Comparison of ENCODE assay signal across 17 mouse cellular contexts in the genomic region with DNA sequence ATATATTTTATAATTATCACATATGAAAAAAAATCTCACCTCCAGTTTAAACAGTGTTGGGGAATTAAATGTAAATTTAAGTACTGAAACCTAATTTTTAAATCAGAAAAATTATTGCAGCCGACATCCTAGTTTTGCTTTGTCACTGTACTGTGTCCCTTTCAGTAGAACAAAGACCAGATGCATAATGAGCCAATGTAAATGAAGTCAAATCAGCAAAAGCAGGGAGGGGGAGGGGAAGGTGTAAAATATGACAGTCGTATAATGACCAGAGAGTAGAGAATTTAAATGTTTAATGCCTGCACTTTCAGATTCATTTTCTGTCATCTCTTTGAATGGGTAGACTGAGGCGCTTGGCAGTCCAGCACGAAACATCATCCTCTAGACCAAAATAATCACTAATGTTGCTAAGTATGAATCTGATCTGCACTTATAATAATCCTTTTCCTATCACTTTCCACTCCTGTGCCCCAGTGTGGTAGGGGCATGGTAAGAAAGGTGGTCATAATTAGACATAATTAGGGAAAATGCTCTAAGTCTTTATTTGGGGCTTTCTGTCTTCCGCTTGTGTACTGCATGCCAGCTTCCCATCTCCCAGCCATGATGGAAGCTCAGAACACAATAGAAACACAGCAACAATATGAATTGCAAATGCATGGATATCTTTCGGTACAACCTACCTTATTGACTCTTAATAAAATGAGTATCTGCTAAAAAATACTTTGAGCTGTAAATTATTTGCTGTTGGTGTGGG.
DNase-seq lines count a peak whose midpoint lies in the region; ATAC-seq and TF ChIP-seq lines count a peak whose summit lies in the region.
"Had no signal": no experiment of that assay in that cellular context is flagged by ENCODE, and none has a peak within 500 bp of the region (broad histone marks: within the 10 kb centered on the region; RNA-seq: fewer than 3 reads in every experiment).

No protein-coding gene starts in this region.

- no peaks in the 10 kb centered on the region for H3K4me1 ChIP-seq in neural tube, embryonic 11.5 days (ENCODE audit: control insufficient read depth, insufficient read depth, low read length)
- H3K4me1 ChIP-seq in forebrain, embryonic 14.5 days (ENCODE audit: control insufficient read depth, insufficient read depth, low read length) = peaks cover 12% of the 10 kb centered on the region
- H3K4me1 ChIP-seq in hindbrain, postnatal 0 days (ENCODE audit: insufficient read depth, low read length) = no peaks in the 10 kb centered on the region

- 67% methylated on average over 6 of the region's 6 CpGs for WGBS in neural tube, embryonic 11.5 days
- WGBS in forebrain, embryonic 14.5 days = 37% methylated on average over 6 of the region's 6 CpGs
- 34% methylated on average over 6 of the region's 6 CpGs for WGBS in hindbrain, postnatal 0 days

- no peak for DNase-seq in neural tube, embryonic 11.5 days (ENCODE audit: low spot score)
- DNase-seq in neural tube, embryonic 10.5 days (ENCODE audit: extremely low spot score, low spot score) = no peak
- DNase-seq in forebrain, embryonic 14.5 days (ENCODE audit: low spot score) = peak; percentile 62
- DNase-seq in hindbrain, postnatal 0 days (ENCODE audit: low spot score) = peak; percentile 54
- DNase-seq in adrenal gland, postnatal 25 days = no peak
- no peak for DNase-seq in c-Kit-positive CD71-positive TER-119-positive erythroid progenitor cells, embryonic 14.5 days (ENCODE audit: low spot score)
- DNase-seq in frontal cortex, postnatal 14 days (ENCODE audit: low spot score in 2 of 2) = no peak
- no peak for DNase-seq in ovary, postnatal 10 days (ENCODE audit: low spot score)
- DNase-seq: gastrocnemius, postnatal 25 days; heart, postnatal 4 days; layer of hippocampus, adult 9-11 months; liver, postnatal 0 days; thymus, postnatal 14 days had no signal

- peak overlapping the region; percentile 28; the same call in 1 of the 2 replicates for H3K27ac ChIP-seq in neural tube, embryonic 11.5 days (ENCODE audit: low read depth, low read length)
- H3K27ac ChIP-seq in forebrain, embryonic 14.5 days (ENCODE audit: low read depth, low read length) = peak overlapping the region; percentile 57
- peak overlapping the region; percentile 48; the same call in 1 of the 2 replicates for H3K27ac ChIP-seq in hindbrain, postnatal 0 days
- H3K27ac ChIP-seq: macrophage had no signal

- peak; percentile 19; the same call in 1 of the 2 replicates for ATAC-seq in neural tube, embryonic 11.5 days (ENCODE audit: insufficient read depth, low FRiP score, low TSS enrichment)
- peak; percentile 38 for ATAC-seq in forebrain, embryonic 14.5 days
- ATAC-seq in hindbrain, postnatal 0 days = peak; percentile 41; the same call in 1 of the 2 replicates
- ATAC-seq: liver, postnatal 0 days had no signal

- no peaks in the 10 kb centered on the region for H3K27me3 ChIP-seq in neural tube, embryonic 11.5 days (ENCODE audit: control insufficient read depth, insufficient read depth, low read length)
- no peaks in the 10 kb centered on the region for H3K27me3 ChIP-seq in forebrain, embryonic 14.5 days (replicated peaks; ENCODE audit: control insufficient read depth, insufficient read depth, low read length)
- H3K27me3 ChIP-seq in hindbrain, postnatal 0 days (ENCODE audit: insufficient read depth, low read length) = no peaks in the 10 kb centered on the region

- no peak overlapping the region for H3K9ac ChIP-seq in neural tube, embryonic 11.5 days (ENCODE audit: low read length)
- H3K9ac ChIP-seq in forebrain, embryonic 14.5 days (ENCODE audit: low read length) = peak overlapping the region; percentile 3; the same call in 1 of the 2 replicates
- H3K9ac ChIP-seq in hindbrain, postnatal 0 days (replicated peaks; ENCODE audit: low read length) = peak overlapping the region; percentile 0; the same call in 1 of the 2 replicates
- H3K9ac ChIP-seq: liver, postnatal 0 days had no signal

- TF ChIP-seq CTCF in hindbrain, postnatal 0 days (IDR thresholded peaks at IDR 0.05; ENCODE audit: low read depth) = no peak

- no peak overlapping the region for H3K4me2 ChIP-seq in neural tube, embryonic 11.5 days (ENCODE audit: low read depth)
- H3K4me2 ChIP-seq in forebrain, embryonic 14.5 days (ENCODE audit: low read length) = no peak overlapping the region
- peak overlapping the region; percentile 16 for H3K4me2 ChIP-seq in hindbrain, postnatal 0 days (ENCODE audit: low read depth, low read length)
- H3K4me2 ChIP-seq: heart, embryonic 11.5 days had no signal

- no peaks in the 10 kb centered on the region for H3K36me3 ChIP-seq in neural tube, embryonic 11.5 days (ENCODE audit: control insufficient read depth, insufficient read depth, low read length)
- no peaks in the 10 kb centered on the region for H3K36me3 ChIP-seq in forebrain, embryonic 14.5 days (ENCODE audit: control insufficient read depth, insufficient read depth, low read length)
- no peaks in the 10 kb centered on the region for H3K36me3 ChIP-seq in hindbrain, postnatal 0 days (ENCODE audit: insufficient read depth, low read length)

- no peak overlapping the region for H3K4me3 ChIP-seq in neural tube, embryonic 11.5 days (ENCODE audit: low read depth, low read length)
- no peak overlapping the region for H3K4me3 ChIP-seq in forebrain, embryonic 14.5 days (ENCODE audit: low read depth, low read length)
- no peak overlapping the region for H3K4me3 ChIP-seq in hindbrain, postnatal 0 days (ENCODE audit: low read length)
- H3K4me3 ChIP-seq: erythroblast, embryonic 14.5 days; myocyte had no signal

- H3K9me3 ChIP-seq in neural tube, embryonic 11.5 days (ENCODE audit: control insufficient read depth, low read length) = no peaks in the 10 kb centered on the region
- no peaks in the 10 kb centered on the region for H3K9me3 ChIP-seq in forebrain, embryonic 14.5 days (replicated peaks; ENCODE audit: control insufficient read depth, low read length)
- no peaks in the 10 kb centered on the region for H3K9me3 ChIP-seq in hindbrain, postnatal 0 days (ENCODE audit: low read length)

Comparison
In these comparisons a context has a peak if more than half of its experiments do, and no peak if none do; other contexts are left out.
1. DNase-seq: peak in forebrain, embryonic 14.5 days (single experiment) and hindbrain, postnatal 0 days (single experiment); none in neural tube, embryonic 11.5 days (single experiment), neural tube, embryonic 10.5 days (single experiment), adrenal gland, postnatal 25 days (single experiment), c-Kit-positive CD71-positive TER-119-positive erythroid progenitor cells, embryonic 14.5 days (single experiment), frontal cortex, postnatal 14 days (0 of 2) and ovary, postnatal 10 days (single experiment).
2. Peak in every context shown above with its lines, with median percentiles within 50 percentile points of each other: ATAC-seq and H3K27ac ChIP-seq.